Mouse (Mus musculus): ENCODE measurements around the gene Me1.

Me1 gene

DNA sequence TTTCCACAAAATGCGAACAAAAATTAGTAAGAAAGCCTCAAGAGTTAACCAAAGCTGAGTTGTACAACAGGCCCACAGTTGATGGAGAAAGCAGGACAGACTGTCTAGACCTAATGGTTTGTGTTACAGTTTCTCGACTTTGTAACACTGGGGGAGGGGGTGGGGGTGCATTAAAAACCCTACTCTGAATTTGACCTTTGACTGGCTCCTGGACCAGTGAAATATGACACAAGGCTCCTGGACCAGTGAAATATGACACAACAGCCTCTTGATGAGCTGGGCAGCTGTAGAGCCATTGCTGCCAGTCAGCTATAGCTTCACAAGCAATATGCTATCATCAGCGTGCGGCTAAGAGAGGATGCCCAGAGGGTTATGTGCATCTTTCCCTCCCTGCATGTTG, 37.4 kb downstream of the Me1 start:
- in situ Hi-C loops (cut with MboI, MseI), result no loop called here

DNA sequence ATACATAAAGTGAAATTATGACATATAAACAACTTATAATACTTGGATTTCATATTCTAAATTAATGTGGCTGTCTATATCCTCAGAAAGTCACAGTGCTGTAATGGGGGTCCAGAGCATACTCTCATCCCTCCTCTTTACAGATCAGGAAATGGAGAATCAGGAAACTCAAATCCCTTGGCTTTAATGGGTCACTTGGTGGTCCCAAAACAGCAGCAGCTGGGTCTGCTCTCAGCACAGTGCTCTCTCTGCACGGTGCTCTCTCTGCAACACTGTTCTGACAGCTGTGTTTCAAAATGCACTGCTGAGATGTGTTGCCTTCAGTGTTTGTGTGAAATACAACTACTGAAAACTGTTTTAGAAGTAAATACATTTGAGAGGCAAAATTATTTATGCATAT, 43.6 kb downstream of the Me1 start:
- in situ Hi-C loops (cut with MboI, MseI), result no loop called here

DNA sequence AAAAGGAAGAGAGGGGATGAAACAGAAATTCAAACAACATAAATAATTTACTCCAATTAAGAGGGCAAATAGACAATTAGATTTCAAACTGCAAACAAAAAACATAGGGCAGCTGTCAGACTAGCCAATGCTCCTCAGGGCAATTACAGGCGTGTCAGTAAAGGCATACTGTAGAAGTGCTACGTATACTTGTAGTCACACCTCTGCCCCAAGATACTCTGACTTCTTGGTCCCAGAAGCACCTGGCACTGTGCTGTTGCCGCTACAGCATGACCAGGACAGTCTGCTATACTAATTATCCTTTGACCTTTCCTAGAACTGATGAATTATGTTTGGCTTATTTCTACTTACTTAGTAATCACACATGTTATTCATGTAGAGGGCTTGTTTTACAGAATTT, 44.5 kb downstream of the Me1 start:
- in situ Hi-C loops (cut with MboI, MseI), result no loop called here

DNA sequence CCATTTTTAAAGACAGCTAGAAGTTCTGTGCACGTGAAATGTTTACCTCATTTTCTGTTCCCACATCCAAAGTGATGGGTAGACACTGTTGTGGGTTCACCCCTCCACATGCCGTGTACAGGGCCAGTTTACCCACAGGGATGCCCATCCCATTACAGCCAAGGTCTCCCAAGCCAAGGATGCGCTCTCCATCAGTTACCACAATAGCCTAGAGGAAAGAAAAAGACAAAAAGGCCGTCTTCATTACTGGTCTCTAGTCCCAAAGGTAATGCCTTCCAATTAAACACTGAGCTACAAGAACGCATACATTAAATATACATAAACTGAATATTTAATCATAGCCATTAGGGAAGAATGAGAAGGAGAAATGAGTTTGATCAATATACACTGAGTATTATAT, 44.9 kb downstream of the Me1 start:
- in situ Hi-C loops (cut with MboI, MseI), result no loop called here

DNA sequence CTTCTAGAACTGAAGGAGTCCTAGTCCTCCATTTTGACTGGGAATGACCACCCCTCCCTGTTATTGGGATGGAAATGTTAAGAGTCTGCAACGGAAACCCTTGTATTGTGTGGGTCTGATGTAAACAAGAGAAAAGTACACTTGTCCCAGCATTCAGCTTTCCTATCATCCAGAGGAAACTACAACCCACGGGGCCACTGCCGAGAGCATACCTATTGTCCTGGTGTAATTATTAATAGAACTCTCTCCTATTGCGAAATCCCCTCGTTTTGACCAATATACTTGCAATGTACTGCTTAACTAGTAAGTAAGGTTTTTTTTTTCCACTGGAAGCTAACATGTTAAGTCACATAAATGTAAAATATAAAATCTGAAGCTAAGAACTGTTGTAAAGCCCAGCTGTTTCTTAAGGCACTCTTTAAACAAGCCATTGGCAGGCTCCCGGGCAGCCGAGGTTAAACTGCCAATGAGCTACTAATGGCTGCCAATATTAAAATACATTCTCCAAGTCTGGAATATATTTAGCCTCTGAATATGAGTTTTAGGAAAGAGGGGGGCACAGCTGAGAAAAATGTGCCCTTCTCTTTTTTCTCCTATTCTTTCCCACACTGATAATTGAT, 47.7 kb downstream of the Me1 start:
- in situ Hi-C loops (cut with MboI, MseI), result no loop called here

DNA sequence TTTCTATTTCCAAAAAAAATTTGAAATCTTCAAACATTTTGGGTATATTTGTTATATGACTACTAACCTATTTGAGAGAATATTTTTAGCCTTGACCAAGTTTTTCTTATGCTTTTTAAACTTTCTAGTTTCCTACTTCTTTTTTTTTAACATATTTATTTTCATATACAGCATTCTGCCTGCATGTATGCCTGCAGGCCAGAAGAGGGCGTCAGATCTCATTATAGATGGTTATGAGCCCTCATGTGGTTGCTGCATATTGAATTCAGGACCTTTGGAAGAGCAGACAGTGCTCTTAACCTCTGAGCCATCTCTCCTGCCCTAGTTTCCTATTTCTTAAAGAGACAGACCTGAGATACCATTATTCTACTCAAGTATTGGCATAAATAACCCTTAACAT, 48.9 kb downstream of the Me1 start:
- in situ Hi-C loops (cut with MboI, MseI), result no loop called here

DNA sequence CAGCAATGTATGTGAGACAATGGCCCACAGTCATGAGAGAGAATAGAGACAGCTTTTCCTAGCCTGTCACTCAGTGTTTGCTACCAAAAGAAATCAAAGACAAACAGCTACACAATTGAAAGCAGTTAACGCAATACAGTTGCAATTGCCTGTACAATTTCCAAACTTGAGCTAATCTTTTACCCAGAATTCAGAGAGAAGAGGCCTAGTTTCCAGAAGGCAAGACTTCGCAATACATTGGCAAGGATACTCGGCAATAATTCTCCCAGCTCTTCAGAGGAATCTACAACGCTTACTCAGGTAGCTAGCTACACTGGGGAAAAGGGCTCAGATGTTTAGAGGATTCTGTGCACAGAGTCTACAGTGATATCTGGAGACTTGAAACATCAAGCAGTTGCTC, 52.3 kb downstream of the Me1 start:
- in situ Hi-C loops (cut with MboI, MseI), result no loop called here

DNA sequence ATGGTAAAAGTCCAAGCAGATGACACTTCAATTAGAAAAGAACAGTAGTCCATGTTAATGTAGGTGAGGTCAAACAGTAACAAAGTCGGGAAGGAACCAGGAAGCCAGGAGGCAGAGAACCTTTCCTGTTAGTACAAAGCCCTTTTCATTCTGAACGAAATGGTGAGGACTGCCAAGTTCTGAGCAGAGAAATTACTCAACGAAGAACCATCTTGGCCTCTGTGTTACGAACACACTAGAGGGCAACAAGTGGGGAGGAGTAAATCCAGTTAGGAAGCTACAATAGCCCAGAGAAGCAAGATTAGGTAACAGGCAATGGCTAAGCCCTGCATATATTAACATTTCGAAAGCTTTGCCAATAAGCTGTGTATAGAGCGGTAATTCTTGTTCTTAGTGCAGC, 57.0 kb downstream of the Me1 start:
- in situ Hi-C loops (cut with MboI, MseI), result no loop called here

DNA sequence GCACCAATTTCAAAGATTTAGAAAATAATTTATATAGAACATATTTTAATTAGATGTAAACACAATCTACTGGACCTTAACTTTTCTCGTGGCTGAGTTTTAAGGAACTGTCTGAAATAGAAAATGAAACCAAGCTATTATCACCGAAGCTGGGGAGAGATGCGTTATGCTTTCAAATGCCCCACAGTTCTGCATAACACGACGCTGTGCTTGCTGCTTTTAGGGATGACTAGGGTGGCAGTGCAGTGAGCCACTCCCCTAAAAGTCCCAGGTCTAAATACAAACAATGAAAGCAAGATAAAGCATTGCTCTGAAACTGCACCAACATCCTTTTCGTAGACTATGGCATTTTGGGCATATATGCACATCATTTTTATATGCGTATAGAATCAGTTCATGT, 64.6 kb downstream of the Me1 start:
- in situ Hi-C loops (cut with MboI, MseI), result no loop called here

DNA sequence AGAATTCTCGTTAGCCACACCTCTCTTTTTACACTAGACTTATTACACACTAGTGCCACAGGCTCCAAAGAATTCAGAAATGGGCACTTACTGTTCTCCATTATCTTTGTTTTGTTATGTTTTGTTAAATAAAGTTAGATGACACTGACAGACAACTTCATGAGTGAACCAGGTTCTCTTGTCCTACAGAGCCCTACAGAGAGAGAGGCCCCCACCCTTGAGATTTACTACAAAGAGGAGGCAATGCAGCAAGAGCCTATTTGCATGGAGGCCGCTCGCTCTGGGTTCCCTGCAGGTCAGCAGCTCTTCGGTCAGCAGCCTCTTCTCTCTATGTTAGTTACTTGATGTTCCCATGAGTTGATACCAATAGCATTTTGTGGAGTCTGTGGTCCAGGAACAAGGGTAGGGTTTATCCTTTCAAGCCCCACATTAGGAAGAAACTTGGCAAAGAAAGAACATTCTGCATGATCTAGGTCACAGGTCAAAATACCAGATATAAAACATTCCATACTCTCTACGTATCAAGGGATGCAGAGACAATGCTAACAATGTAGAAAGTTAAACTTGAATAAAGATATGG, 65.3 kb downstream of the Me1 start:
- in situ Hi-C loops (cut with MboI, MseI), result no loop called here

DNA sequence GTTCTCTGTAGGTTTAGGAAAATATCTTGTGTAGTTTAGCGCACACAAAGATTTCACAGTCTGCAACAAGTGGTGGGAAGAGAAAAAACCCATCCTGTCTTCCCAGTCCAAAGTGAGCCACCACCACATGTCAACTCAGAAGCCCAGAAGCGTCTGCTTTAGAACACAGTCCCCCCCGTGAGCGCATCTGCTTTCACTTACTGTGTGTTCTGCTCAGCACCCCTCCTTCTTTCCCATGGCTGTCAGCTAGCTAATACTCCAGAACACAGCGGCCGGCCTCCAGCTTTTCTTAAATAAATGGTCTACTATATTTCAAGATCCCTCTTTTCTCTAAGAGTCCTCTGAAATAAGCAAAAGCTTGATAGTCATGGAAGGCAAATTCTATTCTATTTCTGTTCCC, 66.4 kb downstream of the Me1 start:
- in situ Hi-C loops (cut with MboI, MseI), result loop anchor here (10.0 kb wide), 1 partner anchor 1135 kb away; no protein-coding TSS in a partner anchor

DNA sequence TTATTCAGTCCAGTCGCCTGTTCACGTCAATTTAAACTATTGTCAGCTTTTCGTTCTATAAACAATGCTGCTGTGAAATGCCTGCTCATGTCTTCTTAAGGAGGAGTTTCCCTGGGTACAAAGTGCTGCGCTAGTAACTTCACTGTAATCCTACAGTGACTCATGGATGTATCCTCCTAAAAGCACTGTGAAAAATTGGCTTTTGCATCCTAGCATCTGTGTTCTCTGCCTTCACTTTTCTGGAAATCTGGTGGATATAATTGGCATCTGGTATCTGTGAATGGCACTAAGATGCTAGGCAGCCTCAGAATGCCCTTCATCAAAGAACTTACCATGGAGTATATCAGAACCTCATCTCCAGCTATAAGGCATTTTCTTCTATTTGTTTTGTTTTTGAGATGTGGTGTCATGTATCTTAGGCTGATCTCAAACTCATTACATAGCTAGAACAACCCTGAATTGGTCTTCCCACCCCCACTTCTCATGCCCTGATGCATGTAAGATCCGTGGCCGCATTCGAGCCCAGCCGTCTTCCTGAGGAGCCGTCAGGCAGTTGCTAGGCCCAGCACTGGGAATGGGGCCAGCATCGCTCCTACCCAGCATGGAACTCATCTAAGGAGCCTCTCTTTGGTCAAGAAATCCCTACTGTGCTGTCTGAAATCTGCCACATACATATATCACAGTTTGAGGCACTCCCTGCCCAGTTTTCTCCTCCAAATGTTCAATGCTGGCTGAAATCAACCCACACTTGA, 67.8 kb downstream of the Me1 start:
- in situ Hi-C loops (cut with MboI, MseI), result loop anchor here (10.0 kb wide), 1 partner anchor 1133 kb away; no protein-coding TSS in a partner anchor

DNA sequence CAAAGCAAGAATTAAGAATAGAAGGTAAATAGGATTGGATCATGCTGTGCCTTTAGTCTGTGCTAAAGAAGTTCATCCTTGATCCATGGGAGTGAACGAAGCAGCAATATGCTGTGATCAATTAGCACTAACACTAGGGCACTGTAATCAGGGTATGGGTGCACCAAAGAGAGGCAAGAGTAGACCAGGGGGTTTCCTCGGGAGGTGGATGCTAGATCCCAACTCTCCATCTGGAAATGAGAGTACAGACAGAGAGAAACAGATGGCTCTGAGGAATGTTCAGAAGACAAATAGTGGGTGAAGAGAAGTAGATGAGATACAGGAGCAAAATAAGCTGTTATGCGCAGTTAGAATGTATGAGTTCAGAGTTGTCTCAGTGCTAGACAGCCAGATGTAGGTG, 68.8 kb downstream of the Me1 start:
- in situ Hi-C loops (cut with MboI, MseI), result loop anchor here (10.0 kb wide), 1 partner anchor 1132 kb away; no protein-coding TSS in a partner anchor

DNA sequence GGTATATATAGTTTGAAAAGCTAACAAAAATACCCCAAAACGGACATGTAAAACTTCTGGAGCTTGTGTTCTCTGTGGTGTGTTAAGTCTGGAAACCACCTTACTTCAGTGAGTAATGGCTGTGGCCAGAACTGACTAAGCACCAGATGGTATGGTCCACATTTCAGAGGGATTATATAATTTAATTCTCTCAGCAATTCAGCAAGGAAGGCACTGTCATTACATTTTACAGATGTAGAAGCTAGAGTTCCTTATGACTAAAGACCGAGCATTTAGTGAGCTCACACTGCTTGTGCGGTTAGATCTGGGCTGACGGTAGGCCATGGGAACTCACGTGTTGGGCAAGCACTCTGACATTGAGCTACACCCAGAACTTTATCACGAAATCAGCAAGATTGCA, 71.0 kb downstream of the Me1 start:
- in situ Hi-C loops (cut with MboI, MseI), result loop anchor here (10.0 kb wide), 1 partner anchor 1130 kb away; no protein-coding TSS in a partner anchor

DNA sequence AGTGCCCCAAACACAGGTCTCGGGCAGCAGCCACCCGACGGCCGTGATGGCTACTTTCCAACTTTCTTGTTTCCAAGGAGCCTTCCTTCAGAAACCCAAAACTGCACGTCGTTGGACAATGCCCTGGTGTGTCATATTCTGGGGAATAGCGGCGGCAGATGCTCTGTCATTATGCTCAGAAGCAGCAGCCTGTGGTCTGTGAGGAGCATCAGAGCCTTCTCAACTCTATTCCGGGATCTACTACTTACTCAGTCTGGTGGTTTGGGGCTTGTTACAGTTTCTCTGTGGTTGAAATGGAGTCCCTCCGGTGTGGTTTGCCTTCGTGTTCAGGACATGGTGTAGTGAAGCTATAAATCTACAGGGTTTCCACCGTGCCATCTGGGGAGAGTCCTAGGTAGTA, 71.7 kb downstream of the Me1 start:
- in situ Hi-C loops (cut with MboI, MseI), result loop anchor here (10.0 kb wide), 1 partner anchor 1129 kb away; no protein-coding TSS in a partner anchor

DNA sequence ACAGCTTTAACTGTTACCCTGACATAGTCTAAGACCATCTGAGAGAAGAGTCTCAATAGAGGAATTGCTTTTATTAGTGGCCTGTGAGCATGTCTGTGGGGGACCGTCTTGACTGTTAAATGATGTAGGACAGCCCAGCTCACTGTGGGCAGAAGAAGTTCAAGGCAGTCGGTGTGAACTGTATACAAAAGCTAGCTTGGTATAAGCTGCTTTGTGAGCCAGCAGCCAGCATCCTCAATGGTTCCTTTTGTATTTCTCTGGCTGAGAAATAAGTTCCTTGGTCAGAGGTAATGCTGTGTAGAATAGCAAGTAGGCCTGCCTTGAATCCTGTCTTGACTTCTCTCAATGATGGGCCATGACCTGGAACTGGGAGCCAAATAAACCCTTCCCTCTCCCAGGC, 73.7 kb downstream of the Me1 start:
- in situ Hi-C loops (cut with MboI, MseI), result loop anchor here (10.0 kb wide), 1 partner anchor 1127 kb away; no protein-coding TSS in a partner anchor

DNA sequence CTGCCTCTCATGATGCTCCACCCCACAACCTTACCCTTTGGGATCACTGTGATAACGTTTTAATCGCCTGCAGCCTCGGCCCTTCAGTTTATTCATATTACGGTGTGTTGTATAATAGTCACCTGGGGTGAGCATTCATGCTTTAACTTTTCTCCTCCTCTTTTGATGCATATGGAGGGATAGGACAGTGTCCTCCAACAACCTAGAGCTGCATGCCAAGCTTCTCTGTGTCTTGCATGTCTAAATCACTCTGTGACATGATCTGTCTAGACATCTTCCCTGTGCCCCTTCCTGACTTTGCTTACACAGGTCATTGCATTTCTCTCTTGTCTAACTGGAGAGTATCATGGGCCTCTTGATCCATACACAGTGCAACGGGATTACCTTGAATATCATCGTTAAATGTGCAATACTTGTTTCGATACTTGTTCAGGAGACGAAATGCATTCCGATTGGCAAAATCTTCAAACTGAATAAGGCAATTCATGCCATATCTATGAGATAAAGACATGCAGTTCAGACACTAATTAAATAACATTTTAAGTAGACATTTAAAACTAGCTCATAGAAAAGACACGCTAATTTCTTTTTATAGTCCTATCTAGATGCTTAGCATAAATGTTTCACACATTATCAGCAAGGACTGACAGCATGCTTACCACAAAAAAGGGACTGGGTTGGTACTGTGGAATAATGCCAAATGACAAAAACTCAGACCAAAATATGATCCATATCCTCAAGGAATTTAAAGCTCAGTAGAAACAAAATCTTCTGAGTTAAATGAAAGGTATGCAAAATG, 76.2 kb downstream of the Me1 start:
- in situ Hi-C loops (cut with MboI, MseI), result loop anchor here (10.0 kb wide), 1 partner anchor 1125 kb away; no protein-coding TSS in a partner anchor

DNA sequence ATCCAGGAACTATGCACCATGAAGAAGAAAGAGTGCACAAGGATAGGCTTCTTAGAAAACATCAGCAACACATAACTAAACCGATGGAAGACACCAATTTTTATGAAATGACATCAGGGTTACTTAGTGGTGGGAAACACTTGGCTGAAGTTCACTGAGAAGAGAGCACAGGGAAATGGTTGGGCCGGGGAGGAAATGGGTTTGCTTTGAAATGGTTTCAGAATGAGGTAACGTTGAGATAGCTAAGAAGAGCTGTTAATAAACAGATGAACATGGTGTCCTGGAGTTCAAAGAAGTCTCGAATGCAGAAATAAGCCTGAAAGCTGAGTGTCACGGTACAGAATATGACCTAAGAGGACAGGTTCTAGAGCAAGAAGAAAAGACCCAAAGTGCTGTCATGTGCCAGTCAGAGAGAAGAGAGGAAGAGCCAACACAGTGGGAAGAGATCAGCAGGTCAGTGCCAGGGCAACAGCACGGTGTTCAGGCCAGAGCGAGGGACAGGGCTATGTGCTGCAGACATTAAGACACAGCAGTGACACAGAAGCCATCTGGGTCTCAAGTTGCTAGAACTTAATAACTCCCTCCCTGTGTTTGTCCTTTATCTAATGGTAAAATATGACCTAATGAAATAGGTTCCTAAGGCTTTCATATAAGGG, 77.8 kb downstream of the Me1 start:
- in situ Hi-C loops (cut with MboI, MseI), result no loop called here

DNA sequence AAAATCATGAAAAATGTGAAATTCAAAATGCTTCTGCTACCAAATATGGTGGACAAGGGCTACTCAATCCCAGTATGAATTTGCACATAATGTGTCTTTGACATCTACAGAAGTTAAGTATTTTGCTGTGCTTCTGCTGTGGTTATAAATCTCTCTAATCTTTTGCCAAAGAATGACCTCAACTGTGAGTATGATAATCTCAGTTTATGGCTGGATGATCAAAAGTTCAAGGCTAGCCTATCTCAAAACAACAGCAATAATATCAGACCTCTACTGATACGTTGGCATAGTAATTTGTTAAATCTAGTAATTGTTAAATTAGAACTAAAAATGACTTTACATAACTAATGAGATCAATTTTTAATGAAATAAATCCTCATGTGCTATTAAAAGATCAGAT, 80.0 kb downstream of the Me1 start:
- in situ Hi-C loops (cut with MboI, MseI), result no loop called here

DNA sequence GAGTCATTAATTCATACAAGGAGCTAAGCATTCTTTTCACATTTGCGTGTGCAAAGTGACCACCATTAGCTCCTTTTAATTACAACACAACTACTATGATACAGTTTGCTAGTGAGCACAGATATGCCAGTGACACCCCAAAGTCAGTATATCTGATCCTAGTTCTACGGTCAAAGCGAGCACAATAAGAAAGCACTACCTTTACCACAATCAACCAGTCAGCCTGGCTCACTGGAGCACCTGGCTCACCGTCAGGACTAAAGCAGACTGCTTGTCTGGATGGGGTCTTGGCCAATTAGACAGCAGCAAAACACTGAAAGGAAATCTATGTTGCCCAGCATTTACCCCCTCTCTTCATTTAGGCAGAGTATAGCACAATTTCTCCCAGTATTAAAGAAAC, 83.7 kb downstream of the Me1 start:
- in situ Hi-C loops (cut with MboI, MseI), result no loop called here

DNA sequence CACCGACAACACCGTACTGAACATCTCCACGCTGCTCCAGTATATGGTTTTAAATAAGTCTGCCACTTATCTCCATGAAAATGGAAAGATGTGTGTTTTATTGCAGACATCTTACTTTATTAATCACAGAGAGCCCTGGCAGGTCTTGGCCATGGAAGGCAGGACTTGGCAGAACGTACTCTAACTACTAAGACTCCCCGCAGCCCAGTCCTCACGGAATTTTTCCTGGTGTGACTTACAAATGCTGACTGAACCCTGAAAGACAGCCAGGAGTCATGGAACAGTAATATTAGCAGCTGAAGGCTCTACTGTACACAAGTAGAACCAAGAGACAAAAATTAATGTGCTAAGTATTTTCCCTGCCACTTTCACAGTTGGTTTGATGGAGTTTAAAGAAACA, 90.0 kb downstream of the Me1 start:
- in situ Hi-C loops (cut with MboI, MseI), result loop anchor here (10.0 kb wide), 1 partner anchor 529 kb away; no protein-coding TSS in a partner anchor

Measured in regulatory T cell (primary cell).